Mouse (Mus musculus) lung, embryonic 16.5 days (tissue): ENCODE measurements around the gene Abcc4. TPM values are rescaled to one million over a fixed set of nuclear protein-coding genes. Genes with fewer than 3 reads are reported as not detected.
A peak's percentile ranks its signal among the peaks of the same experiment; 100 is the strongest.
"Not testable (repeated sequence)": the region's sequence is repeated elsewhere in the genome, so short reads cannot be mapped to it uniquely, and the experiment has no call there.

Source experiments
- ATAC-seq: fragments of 200-750 bp; cut with Nextera tagmentation; 2 replicates; pipeline ENCODE4 v1.8.0; 2017; ENCODE audit warnings: low read depth, mild to moderate bottlenecking, moderate library complexity
- H3K27ac ChIP-seq: fragments of 300-500 bp; sonication (generic); 2 replicates; pipeline ENCODE4 v1.5.1; 2014; ENCODE audit warnings: mild to moderate bottlenecking, control low read depth, low read length
- H3K27me3 ChIP-seq: fragments of 300-500 bp; sonication (generic); 2 replicates; pipeline ENCODE4 v1.6.1; 2014; ENCODE audit warnings: low read depth, low read length, mixed read lengths; ENCODE audit not compliant: control insufficient read depth, insufficient read depth
- H3K36me3 ChIP-seq: fragments of 300-500 bp; sonication (generic); 2 replicates; pipeline ENCODE4 v1.6.1; 2014; ENCODE audit warnings: low read length; ENCODE audit not compliant: control insufficient read depth, insufficient read depth
- H3K4me1 ChIP-seq: fragments of 300-500 bp; sonication (generic); replicated peaks from 2 replicates; pipeline ENCODE4 v1.6.1; 2014; ENCODE audit warnings: low read length, mixed read lengths; ENCODE audit not compliant: control insufficient read depth, insufficient read depth
- H3K4me2 ChIP-seq: fragments of 300-500 bp; sonication (generic); 2 replicates; pipeline ENCODE4 v1.6.1; 2014; ENCODE audit warnings: low read depth, low read length, control low read depth
- H3K4me3 ChIP-seq: fragments of 300-500 bp; sonication (generic); 2 replicates; pipeline ENCODE4 v1.5.1; 2014; ENCODE audit warnings: mild to moderate bottlenecking, low read length, control low read depth
- H3K9ac ChIP-seq: fragments of 300-500 bp; sonication (generic); 2 replicates; pipeline ENCODE4 v1.6.1; 2014; ENCODE audit warnings: low read length, control low read depth
- H3K9me3 ChIP-seq: fragments of 300-500 bp; sonication (generic); 2 replicates; pipeline ENCODE4 v1.6.1; 2016; ENCODE audit warnings: low read length; ENCODE audit not compliant: control insufficient read depth
- WGBS: fragments of 180-500 bp; shearing (Covaris S2); extraction: QIAGEN DNeasy Blood & Tissue Kit; methylation state at CpG from one replicate; pipeline ENCODE4 v1.1.7; 2014; 5-methylcytosine and 5-hydroxymethylcytosine counted together
- polyA plus RNA-seq: library from polyadenylated mRNA; unstranded; fragments of >200 nt; fragmentation: Nextera tagmentation; extraction: Ambion mirVana; gene quantifications from 2 replicates; pipeline ENCODE4 v1.2.1, GENCODE M21; 2015

Gene Abcc4
- polyA plus RNA-seq, 1 experiment from 2014 or later = 2.5 TPM

- Histone ChIP-seq H3K36me3 (no peaks in the 10 kb centered on the region), H3K4me2 (no peak overlapping the region), H3K27ac (no peak overlapping the region), H3K27me3 (no peaks in the 10 kb centered on the region), H3K4me3 (no peak overlapping the region), H3K9me3 (no peaks in the 10 kb centered on the region), H3K4me1 (peaks cover 14% of the 10 kb centered on the region; the same call in 1 of the 2 replicates), H3K9ac (no peak overlapping the region)
- 67% methylated on average over 20 of the region's 20 CpGs for WGBS
- no peak for ATAC-seq
Measured at GRCm38 (mm10) chr14:118657673-118658327, 48.2 kb downstream of the Abcc4 start.

DNA sequence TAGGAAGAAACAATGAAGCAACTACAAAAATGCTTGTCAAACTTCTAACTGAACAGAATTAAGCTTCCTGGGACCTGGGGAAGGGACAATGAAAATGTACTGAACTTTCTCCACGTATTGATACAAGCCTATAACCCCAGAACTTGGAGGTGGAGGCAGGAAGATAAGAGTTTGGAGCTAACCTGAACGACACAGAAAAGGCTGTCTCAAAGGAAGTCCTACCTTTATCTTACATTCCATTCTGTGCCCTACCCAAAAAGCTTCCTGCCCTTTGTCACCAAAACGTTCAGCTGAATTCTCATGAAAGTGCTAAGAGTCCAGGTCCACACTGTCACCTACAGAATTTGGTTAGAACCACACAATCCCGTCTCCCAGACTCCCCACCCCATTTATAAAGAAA, 48.8 kb downstream of the Abcc4 start:
- WGBS = 47% methylated on average over 4 of the region's 4 CpGs
- H3K9ac ChIP-seq = no peak overlapping the region
- H3K27me3 ChIP-seq = no peaks in the 10 kb centered on the region
- H3K27ac ChIP-seq = no peak overlapping the region
- no peak overlapping the region for H3K4me3 ChIP-seq
- H3K36me3 ChIP-seq = no peaks in the 10 kb centered on the region
- H3K9me3 ChIP-seq = no peaks in the 10 kb centered on the region
- ATAC-seq = no peak
- peaks cover 14% of the 10 kb centered on the region; the same call in 1 of the 2 replicates for H3K4me1 ChIP-seq
- H3K4me2 ChIP-seq = no peak overlapping the region

DNA sequence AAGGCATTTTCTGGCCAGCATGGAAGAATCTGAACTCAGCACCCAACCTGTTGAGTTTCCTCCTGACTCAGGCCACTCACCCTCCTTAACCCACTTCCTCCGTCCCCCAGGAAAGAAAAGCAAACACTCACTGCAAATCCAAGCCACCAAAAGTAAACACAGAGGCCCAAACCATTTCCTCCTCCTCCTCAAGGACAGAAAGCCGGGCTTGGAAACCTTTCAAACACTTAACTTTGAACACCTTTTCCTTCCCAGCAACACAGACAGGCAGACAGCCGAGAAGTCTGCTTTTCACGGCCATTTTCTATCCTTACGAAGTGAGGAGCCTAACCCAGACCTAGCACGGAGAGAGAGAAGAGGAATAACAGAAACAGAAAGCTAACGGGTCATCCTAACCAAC, 50.0 kb downstream of the Abcc4 start:
- H3K27me3 ChIP-seq = no peaks in the 10 kb centered on the region
- H3K9me3 ChIP-seq = no peaks in the 10 kb centered on the region
- 20% methylated on average over 7 of the region's 7 CpGs for whole genome bisulfite sequencing
- no peak overlapping the region for H3K9ac ChIP-seq
- H3K36me3 ChIP-seq = no peaks in the 10 kb centered on the region
- no peak overlapping the region for H3K4me3 ChIP-seq
- peak overlapping the region; percentile 58; the same call in 1 of the 2 replicates for H3K27ac ChIP-seq
- no peak overlapping the region for H3K4me2 ChIP-seq
- H3K4me1 ChIP-seq = peaks cover 14% of the 10 kb centered on the region; the same call in 1 of the 2 replicates
- ATAC-seq = peak; percentile 59

DNA sequence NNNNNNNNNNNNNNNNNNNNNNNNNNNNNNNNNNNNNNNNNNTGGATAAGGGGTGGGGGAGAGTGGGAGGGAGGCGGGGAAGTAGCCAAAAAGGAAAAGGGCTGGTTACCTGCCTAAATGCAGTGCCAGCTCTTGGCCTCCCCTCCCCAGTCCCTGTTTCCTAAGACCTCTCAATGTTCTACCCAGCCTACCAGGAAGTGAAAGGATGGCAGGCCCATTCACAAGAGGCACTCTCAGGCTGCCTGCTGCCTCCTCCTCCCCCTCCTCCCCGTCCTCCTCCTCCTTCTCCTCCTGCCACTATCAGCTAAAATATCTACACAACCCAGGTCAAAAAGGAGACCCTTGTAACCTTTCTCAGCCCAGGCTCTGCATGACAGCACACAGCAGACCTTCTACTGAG, 51.1 kb downstream of the Abcc4 start:
- no peak overlapping the region for H3K9ac ChIP-seq
- 40% methylated on average over 1 of the region's 2 CpGs for WGBS
- no peak for ATAC-seq

DNA sequence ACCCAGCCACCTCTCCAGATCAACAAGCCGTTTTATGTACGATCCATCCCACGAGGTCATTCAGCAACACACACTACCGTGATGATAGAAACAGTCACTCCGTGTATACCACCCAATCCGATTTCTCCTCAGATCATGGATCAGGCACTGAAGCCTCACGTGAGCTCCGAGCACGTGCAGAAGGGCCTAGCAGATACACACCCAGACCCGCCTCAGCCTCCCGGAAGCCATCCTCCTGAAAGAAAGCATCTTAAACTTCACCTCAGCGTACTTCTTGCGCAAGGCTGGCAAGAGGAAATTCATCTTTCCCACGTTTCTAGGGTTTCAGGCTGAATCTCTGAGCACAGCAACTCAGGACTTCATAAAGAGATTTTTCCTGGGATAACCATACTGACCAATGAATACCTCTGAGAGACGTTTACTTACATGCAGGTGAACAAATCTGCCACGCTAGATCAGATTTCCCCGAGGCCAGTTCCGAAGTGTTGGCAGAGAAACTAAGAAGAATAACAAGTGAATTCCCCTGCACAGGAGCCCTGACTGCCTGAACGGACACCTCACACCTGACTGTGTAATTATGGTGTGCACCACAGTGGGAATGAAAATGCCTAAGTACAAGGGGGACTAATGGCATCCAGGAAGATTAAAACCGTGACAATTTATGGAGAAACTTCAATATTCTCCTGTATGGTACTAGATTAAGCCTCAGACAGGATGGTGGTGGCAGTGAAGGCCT, 54.1 kb downstream of the Abcc4 start:
- H3K27ac ChIP-seq = no peak overlapping the region
- no peak overlapping the region for H3K9ac ChIP-seq
- no peak for ATAC-seq
- H3K4me2 ChIP-seq = no peak overlapping the region
- H3K36me3 ChIP-seq = no peaks in the 10 kb centered on the region
- no peaks in the 10 kb centered on the region for H3K9me3 ChIP-seq
- no peak overlapping the region for H3K4me3 ChIP-seq
- WGBS = 75% methylated on average over 20 of the region's 20 CpGs
- H3K4me1 ChIP-seq = 0 out of 2 replicates have a peak, but pooled peaks cover 6% of the 10 kb centered on the region
- no peaks in the 10 kb centered on the region for H3K27me3 ChIP-seq

More for the DNA sequence above, 51.1 kb downstream of the Abcc4 start:
- Histone ChIP-seq H3K4me3 (no peak overlapping the region), H3K27ac (no peak overlapping the region), H3K36me3 (no peaks in the 10 kb centered on the region), H3K9me3 (no peaks in the 10 kb centered on the region), H3K4me2 (no peak overlapping the region), H3K4me1 (peaks cover 14% of the 10 kb centered on the region; the same call in 1 of the 2 replicates), H3K27me3 (no peaks in the 10 kb centered on the region)

GRCm38 (mm10) chr14:118649895-118650256, 56.1 kb downstream of the Abcc4 start:
- Histone ChIP-seq H3K36me3 (no peaks in the 10 kb centered on the region), H3K27me3 (no peaks in the 10 kb centered on the region), H3K9me3 (no peaks in the 10 kb centered on the region), H3K9ac (no peak overlapping the region), H3K4me3 (no peak overlapping the region), H3K4me1 (no peaks in the 10 kb centered on the region), H3K27ac (no peak overlapping the region), H3K4me2 (no peak overlapping the region)
- WGBS = 91% methylated on average over 2 of the region's 2 CpGs
- no peak for ATAC-seq

- H3K4me2 ChIP-seq = no peak overlapping the region
- H3K27ac ChIP-seq = no peak overlapping the region
- 42% methylated on average over 6 of the region's 7 CpGs for WGBS
- H3K4me3 ChIP-seq = no peak overlapping the region
- no peaks in the 10 kb centered on the region for H3K9me3 ChIP-seq
- no peaks in the 10 kb centered on the region for H3K36me3 ChIP-seq
- no peak overlapping the region for H3K9ac ChIP-seq
- no peaks in the 10 kb centered on the region for H3K4me1 ChIP-seq
- H3K27me3 ChIP-seq = no peaks in the 10 kb centered on the region
- no peak for ATAC-seq
Measured at GRCm38 (mm10) chr14:118649199-118649894, 56.7 kb downstream of the Abcc4 start.

- not testable (repeated sequence) for H3K27me3 ChIP-seq
- 65% methylated on average over 13 of the region's 13 CpGs for whole genome bisulfite sequencing
Measured at GRCm38 (mm10) chr14:118642940-118643591, 63.0 kb downstream of the Abcc4 start.

DNA sequence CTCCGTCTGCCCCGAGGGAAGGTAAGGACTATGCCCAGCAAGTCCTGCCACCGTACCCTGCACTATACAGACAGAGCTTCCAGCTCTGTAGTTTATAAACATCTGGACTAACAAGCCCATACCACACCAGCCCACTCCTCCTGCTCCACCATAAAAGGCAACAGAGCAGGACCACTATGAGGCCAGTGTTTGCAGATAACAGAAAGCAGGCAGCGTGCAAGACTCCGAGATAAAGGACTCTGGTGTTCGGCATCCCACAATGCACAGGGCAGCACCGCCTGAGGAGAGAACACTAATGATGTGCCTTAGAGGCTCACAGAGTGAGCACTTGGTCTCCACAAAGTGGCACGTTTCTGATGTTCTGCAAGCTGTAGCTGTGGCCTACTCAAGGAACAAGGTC, 63.9 kb downstream of the Abcc4 start:
- H3K27ac ChIP-seq = no peak overlapping the region
- 68% methylated on average over 8 of the region's 8 CpGs for WGBS
- no peak for ATAC-seq
- no peak overlapping the region for H3K4me2 ChIP-seq
- H3K9ac ChIP-seq = no peak overlapping the region
- no peaks in the 10 kb centered on the region for H3K4me1 ChIP-seq
- no peaks in the 10 kb centered on the region for H3K27me3 ChIP-seq
- no peaks in the 10 kb centered on the region for H3K36me3 ChIP-seq
- H3K9me3 ChIP-seq = no peaks in the 10 kb centered on the region
- H3K4me3 ChIP-seq = no peak overlapping the region

More at GRCm38 (mm10) chr14:118642940-118643591, 63.0 kb downstream of the Abcc4 start:
- not testable (repeated sequence) for H3K36me3 ChIP-seq, H3K9ac ChIP-seq, H3K9me3 ChIP-seq, H3K27ac ChIP-seq, H3K4me1 ChIP-seq, H3K4me3 ChIP-seq, H3K4me2 ChIP-seq
- ATAC-seq = peak; percentile 72; the same call in 1 of the 2 replicates
